Mouse (Mus musculus) liver, embryonic 14.5 days (tissue): ENCODE results near the gene H2-K1. TPM values are rescaled to one million over a fixed set of nuclear protein-coding genes. Genes with fewer than 3 reads are reported as not detected.
A peak's percentile ranks its signal among the peaks of the same experiment; 100 is the strongest.
"Not testable (repeated sequence)": the region's sequence is repeated elsewhere in the genome, so short reads cannot be mapped to it uniquely, and the experiment has no call there.

Experiments
- ATAC-seq: fragments of 200-750 bp; cut with Nextera tagmentation; 2 replicates; pipeline ENCODE4 v1.8.0; 2017; ENCODE audit warnings: moderate number of reproducible peaks, mild to moderate bottlenecking, moderate library complexity; ENCODE audit not compliant: insufficient read depth
- DNase-seq, 3 experiments: peaks; one replicate each; pipeline ENCODE4 v3.0.0-alpha.2; 2012 to 2013; ENCODE audit warnings: low read depth in 3 of 3, low spot score in 3 of 3
- H3K27ac ChIP-seq: fragments of 300-500 bp; sonication (generic); 2 replicates; pipeline ENCODE4 v1.5.1; 2014; ENCODE audit warnings: moderate library complexity, mild to moderate bottlenecking, control low read depth, inconsistent platforms
- H3K27me3 ChIP-seq: fragments of 300-500 bp; sonication (generic); 2 replicates; pipeline ENCODE4 v1.6.1; 2014; ENCODE audit warnings: mild to moderate bottlenecking, low read length, moderate library complexity; ENCODE audit not compliant: control insufficient read depth, insufficient read depth
- H3K36me3 ChIP-seq: fragments of 300-500 bp; sonication (generic); replicated peaks from 2 replicates; pipeline ENCODE4 v1.6.1; 2014; ENCODE audit warnings: low read depth; ENCODE audit not compliant: control insufficient read depth, insufficient read depth
- H3K4me1 ChIP-seq, 2 experiments: fragments of 200-500 bp in 1 of 2; fragments of 300-500 bp in 1 of 2; sonication (generic) in 1 of 2; replicated peaks; 2 replicates each; pipeline ENCODE4 v1.6.1; 2012 to 2014; ENCODE audit warnings: antibody characterized with exemption in 1 of 2, inconsistent platforms in 1 of 2, low read length in 1 of 2; ENCODE audit not compliant: control insufficient read depth in 2 of 2, insufficient read depth in 2 of 2
- H3K4me2 ChIP-seq: fragments of 300-500 bp; sonication (generic); 2 replicates; pipeline ENCODE4 v1.6.1; 2014; ENCODE audit warnings: low read depth, mild to moderate bottlenecking, control low read depth, moderate library complexity
- H3K4me3 ChIP-seq, 2 experiments: fragments of 200-500 bp in 1 of 2; fragments of 300-500 bp in 1 of 2; sonication (generic) in 1 of 2; 2 replicates each; pipeline ENCODE4 v1.5.1; 2012 to 2014; ENCODE audit warnings: low read depth in 2 of 2, low read length in 2 of 2, mild to moderate bottlenecking in 2 of 2, control low read depth in 1 of 2, inconsistent platforms in 1 of 2, moderate library complexity in 1 of 2; ENCODE audit not compliant: insufficient read depth in 1 of 2
- H3K9ac ChIP-seq: fragments of 300-500 bp; sonication (generic); replicated peaks from 2 replicates; pipeline ENCODE4 v1.6.1; 2014; ENCODE audit warnings: mild to moderate bottlenecking, control low read depth, moderate library complexity
- H3K9me3 ChIP-seq: fragments of 300-500 bp; sonication (generic); 2 replicates; pipeline ENCODE4 v1.6.1; 2016; ENCODE audit warnings: low read length, mixed read lengths; ENCODE audit not compliant: control insufficient read depth
- CTCF ChIP-seq: IDR thresholded peaks from 2 replicates; pipeline ENCODE4 v1.5.1; 2016; ENCODE audit warnings: antibody characterized with exemption, low read depth, control low read depth
- EP300 ChIP-seq: IDR thresholded peaks from 2 replicates; pipeline ENCODE4 v1.6.1; 2016; ENCODE audit warnings: antibody characterized with exemption, low read depth
- WGBS: fragments of 180-500 bp; shearing (Covaris S2); extraction: QIAGEN DNeasy Blood & Tissue Kit; methylation state at CpG from one replicate; pipeline ENCODE4 v1.1.7; 2014; ENCODE audit not compliant: insufficient replicate concordance; 5-methylcytosine and 5-hydroxymethylcytosine counted together
- polyA plus RNA-seq, 2 experiments: library from polyadenylated mRNA; depleted of rRNA in 1 of 2; stranded (reverse) in 1 of 2; unstranded in 1 of 2; fragments of >200 nt; fragmentation: Nextera tagmentation in 1 of 2; extraction: Ambion mirVana in 1 of 2; gene quantifications; 2 replicates each; pipeline versions ENCODE4 v1.2.1 to v1.2.3; 2012 to 2014

The H2-K1 gene
- polyA plus RNA-seq, 2 experiments = 107 to 124 TPM

DNA sequence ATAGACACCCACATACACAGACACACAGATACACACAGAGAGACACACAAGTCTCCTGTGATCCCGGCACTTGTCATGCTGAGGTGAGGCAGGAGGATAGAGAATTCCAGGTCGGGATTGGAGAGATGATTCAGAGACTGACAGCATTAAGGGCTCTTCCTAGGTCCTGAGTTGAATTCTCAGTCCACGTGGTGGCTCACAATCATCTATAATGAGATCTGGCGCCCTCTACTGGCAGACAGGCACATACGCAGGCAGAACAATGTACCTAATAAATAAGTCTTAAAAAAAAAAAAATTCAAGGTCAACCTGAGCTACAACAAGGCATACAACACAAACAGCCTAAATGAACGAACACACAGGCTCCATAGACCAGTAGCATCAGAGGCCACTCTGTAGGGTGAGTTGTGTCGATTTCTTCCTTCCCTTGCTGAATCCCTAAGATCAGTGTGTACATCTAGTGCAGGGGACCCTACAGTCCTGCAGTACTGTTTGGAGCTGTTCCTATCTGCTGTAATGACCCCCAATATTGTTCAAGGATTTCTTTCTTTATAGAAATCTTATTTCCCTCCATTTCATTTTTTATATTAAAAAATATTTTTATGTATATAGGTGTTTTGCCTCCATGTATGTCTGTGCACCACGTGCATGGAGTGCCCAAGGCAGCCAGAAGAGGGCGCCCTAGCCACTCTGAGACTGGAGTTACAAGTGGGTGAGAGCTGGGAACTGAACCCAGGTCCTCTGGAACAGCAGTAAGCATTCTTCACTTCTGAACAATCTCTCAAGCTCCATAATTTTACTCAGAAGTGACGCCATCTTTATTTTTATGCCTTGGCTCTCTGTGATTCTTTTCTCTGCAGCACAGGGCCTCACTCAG, 8.1 kb downstream of the H2-K1 start:
- 26% methylated on average over 10 of the region's 10 CpGs for WGBS
- Histone ChIP-seq H3K36me3 (no peaks in the 10 kb centered on the region), H3K27ac (no peak overlapping the region), H3K9me3 (no peaks in the 10 kb centered on the region), H3K4me2 (no peak overlapping the region), H3K27me3 (no peaks in the 10 kb centered on the region), H3K4me1 (peaks cover 0 to 2% of the 10 kb centered on the region in 2 experiments; a peak in 1 of 4 replicates), H3K4me3 (no peak overlapping the region), H3K9ac (no peak overlapping the region)
- peak; percentile 58 to 66 (median 64) for DNase-seq
- no peak for ATAC-seq
- no peak for TF ChIP-seq EP300
- TF ChIP-seq CTCF = peak; percentile 86

DNA sequence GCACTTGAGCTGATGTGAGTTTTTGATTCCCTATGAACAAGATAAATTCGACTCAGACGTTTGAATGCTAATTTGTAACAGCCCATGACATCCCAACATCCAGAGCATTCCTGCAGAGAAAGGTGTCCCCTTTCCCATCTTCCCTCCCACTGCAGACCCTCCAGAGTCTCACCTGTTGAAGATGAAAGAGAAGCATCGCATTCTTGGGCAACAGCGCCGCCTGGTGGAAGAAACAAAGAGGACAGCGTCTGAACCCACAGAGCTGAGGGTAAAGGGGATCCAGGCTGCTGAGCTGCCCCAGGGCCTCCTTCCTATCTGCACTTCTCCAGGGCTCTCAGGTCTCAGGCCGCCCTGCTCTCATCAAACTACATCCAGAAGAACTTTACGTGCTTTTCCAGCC, 18.0 kb downstream of the H2-K1 start:
- not testable (repeated sequence) for H3K9ac ChIP-seq, H3K9me3 ChIP-seq, DNase-seq, H3K4me3 ChIP-seq, H3K36me3 ChIP-seq, ATAC-seq, H3K27ac ChIP-seq
- Histone ChIP-seq H3K4me1 (peaks cover 0 to 21% of the 10 kb centered on the region in 2 experiments; a peak in 2 of 4 replicates), H3K27me3 (peaks cover 15% of the 10 kb centered on the region; the same call in 1 of the 2 replicates), H3K4me2 (peak overlapping the region; percentile 64)
- 4% methylated on average over 8 of the region's 8 CpGs for WGBS
- TF ChIP-seq CTCF = peak; percentile 95

DNA sequence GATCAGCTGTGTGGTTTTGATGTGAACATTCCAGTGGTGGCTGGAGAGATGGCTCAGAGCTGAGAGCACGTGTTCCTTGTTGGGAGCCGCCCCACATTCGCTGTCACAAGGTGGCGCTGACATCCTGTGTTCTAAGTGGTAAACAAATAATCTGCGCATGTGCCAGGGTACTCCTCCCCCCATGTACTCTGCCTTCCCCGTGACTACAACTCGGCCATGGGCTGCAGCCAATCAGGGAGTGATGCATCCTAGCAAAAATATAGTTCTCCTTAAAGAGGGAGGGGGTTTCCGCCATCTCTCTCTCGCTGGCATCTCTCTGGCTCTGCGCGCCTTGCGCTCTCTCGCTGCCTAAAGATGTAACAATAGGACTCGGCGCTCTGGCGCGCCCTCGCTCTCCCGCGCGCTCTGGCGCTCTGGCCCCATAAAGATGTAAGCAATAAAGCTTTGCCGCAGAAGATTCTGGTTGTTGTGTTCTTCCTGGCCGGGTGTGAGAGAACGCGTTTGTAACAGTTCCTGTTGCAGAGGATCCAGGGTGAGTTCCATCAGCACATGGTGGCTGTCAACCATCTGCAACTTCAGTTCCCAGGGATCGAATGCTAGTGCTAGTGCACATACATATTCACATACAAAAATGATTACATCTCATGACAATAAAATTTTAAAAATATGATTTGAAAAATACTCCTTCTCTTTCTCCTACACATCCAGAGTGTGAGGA, 18.8 kb downstream of the H2-K1 start:
- H3K9me3 ChIP-seq, H3K36me3 ChIP-seq, H3K27ac ChIP-seq: not testable (repeated sequence)
- Histone ChIP-seq H3K27me3 (peaks cover 15% of the 10 kb centered on the region; the same call in 1 of the 2 replicates), H3K9ac (peak overlapping the region; percentile 41), H3K4me2 (peak overlapping the region; percentile 64), H3K4me1 (peaks cover 0 to 21% of the 10 kb centered on the region in 2 experiments; a peak in 2 of 4 replicates), H3K4me3 (peak overlapping the region; percentile 52 to 73)
- 1% methylated on average over 27 of the region's 27 CpGs for WGBS
- TF ChIP-seq CTCF = peak; percentile 81
- DNase-seq (peak; percentile 79 to 83 (median 80)), ATAC-seq (peak; percentile 76)

DNA sequence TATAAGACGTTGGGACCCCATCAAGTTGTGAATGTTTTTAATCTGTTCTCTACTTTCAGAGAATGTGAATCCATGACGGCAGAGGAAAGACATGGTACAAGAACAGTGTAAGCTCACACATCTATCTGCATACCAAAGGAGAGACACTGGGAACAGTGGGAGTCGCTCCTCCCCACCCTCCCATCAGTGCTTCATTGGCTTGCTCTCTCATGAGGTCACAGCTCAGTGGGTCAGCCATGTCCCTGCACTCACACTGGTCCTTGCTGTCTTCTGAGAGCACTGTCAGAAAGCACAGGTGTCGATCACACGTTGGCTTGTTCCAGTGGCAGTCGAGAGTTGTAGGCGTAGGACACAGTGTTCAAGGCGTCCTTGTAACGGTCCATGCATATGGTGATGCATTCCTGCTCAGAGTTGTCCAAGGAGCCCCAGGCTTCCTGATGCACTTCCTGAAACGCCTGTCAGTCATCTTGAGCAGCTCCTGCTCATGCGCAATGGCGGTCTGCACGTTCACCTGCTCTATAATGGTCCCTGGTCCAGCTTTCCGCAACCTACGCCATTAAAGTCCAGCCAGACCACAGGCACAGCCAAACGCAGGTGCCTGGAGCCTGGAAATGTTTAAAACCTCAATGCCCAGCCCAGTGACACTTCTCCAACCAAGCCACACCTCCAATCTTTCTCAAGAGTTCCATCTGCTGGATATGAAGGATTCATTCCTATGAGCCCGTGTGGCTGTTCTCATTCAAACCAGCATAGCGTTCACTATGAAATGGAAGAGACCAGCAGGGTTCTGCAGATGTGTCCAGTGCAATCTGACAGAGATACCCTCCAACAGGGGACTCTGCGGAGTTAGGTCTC, 19.7 kb downstream of the H2-K1 start:
- peak overlapping the region; percentile 64 for H3K4me2 ChIP-seq
- TF ChIP-seq EP300 (no peak), CTCF (no peak; the same call in 1 of the 2 replicates)
- ATAC-seq (no peak), DNase-seq (no peak)
- no peak overlapping the region for H3K9ac ChIP-seq
- H3K9me3 ChIP-seq = no peaks in the 10 kb centered on the region
- peaks cover 0 to 21% of the 10 kb centered on the region in 2 experiments; a peak in 2 of 4 replicates for H3K4me1 ChIP-seq
- no peak overlapping the region for H3K4me3 ChIP-seq
- H3K27ac ChIP-seq = no peak overlapping the region
- 65% methylated on average over 19 of the region's 19 CpGs for WGBS
- H3K36me3 ChIP-seq = no peaks in the 10 kb centered on the region
- peaks cover 15% of the 10 kb centered on the region; the same call in 1 of the 2 replicates for H3K27me3 ChIP-seq
